Mouse (Mus musculus) adrenal gland, postnatal 14 days (tissue): ENCODE data around the gene Nanog. TPM values are rescaled to one million over a fixed set of nuclear protein-coding genes. Genes with fewer than 3 reads are reported as not detected.
"Not testable (repeated sequence)": the region's sequence is repeated elsewhere in the genome, so short reads cannot be mapped to it uniquely, and the experiment has no call there.

Experiments
- DNase-seq: peaks from one replicate; pipeline ENCODE4 v3.0.0; 2021; ENCODE audit warnings: mixed read lengths
- total RNA-seq: library from RNA; stranded (reverse); gene quantifications from 2 replicates; pipeline ENCODE4 v1.2.3, GENCODE M21; 2021

The Nanog gene
- total RNA-seq, 1 experiment from 2014 or later = not detected

DNA sequence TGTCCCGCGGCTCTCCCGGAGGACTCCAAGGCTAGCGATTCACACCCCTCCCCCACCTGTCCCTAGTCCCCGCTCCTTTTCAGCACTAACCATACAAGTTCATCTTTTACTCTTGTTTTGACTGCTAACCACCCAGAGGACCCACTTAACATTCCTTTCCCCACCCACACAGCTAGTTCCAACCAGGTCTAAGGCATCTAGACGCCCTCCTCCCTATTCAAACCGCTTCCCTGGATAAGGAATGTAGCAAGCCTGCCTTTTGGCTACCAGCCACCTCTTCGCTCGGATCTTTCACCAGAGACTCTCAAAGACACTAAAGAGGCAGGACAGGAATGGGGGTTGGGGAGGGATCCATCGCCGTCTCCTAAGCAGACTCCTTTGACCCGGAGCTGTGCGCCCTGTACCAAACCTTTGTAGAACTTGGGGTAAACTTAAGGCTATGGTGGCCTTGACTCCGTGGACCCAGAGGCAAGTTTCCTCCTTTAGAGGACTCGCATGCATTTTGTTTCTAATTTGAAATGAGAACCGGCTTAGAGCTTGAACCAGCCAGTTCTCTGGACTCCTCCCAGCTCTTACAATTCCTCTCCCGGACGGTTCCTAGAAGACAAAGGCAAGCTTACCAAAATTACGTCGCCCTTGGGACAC is 4.7 kb upstream of the Nanog start:
- peak; percentile 69 for DNase-seq

GRCm38 (mm10) chr6:122703251-122703650 is 4.0 kb upstream of the Nanog start:
- no peak for DNase-seq

DNA sequence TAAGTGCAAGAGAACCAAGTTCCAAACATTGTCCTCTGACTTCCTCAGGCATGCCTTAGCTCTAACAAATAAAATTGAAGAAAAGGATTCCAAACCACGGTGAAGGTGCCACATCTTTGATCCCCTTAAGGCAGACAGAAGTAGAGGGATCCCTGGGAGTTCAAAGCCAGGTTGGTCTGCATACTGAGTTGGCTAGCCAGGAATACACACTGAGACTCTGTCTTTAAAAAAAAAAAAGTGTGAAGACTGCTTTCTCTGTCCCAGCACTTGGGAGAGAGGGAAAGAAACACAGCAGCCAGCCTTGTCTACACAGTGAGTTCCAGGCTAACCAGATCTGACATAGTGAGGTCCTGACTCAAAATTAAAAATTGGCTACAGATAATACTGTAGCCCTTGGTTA is 3.6 kb upstream of the Nanog start:
- no peak for DNase-seq

- no peak for DNase-seq
Measured at GRCm38 (mm10) chr6:122706337-122706840, 900 bp upstream of the Nanog start.

- no peak for DNase-seq
Measured at GRCm38 (mm10) chr6:122708826-122709225, 1.5 kb downstream of the Nanog start.

GRCm38 (mm10) chr6:122711455-122711854 is 4.2 kb downstream of the Nanog start:
- DNase-seq = no peak

DNA sequence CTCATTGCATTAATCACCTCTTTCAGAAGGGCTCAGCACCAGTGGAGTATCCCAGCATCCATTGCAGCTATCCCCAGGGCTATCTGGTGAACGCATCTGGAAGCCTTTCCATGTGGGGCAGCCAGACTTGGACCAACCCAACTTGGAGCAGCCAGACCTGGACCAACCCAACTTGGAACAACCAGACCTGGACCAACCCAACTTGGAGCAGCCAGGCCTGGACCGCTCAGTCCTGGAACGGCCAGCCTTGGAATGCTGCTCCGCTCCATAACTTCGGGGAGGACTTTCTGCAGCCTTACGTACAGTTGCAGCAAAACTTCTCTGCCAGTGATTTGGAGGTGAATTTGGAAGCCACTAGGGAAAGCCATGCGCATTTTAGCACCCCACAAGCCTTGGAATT is 5.8 kb downstream of the Nanog start:
- peak; percentile 12 for DNase-seq

DNA sequence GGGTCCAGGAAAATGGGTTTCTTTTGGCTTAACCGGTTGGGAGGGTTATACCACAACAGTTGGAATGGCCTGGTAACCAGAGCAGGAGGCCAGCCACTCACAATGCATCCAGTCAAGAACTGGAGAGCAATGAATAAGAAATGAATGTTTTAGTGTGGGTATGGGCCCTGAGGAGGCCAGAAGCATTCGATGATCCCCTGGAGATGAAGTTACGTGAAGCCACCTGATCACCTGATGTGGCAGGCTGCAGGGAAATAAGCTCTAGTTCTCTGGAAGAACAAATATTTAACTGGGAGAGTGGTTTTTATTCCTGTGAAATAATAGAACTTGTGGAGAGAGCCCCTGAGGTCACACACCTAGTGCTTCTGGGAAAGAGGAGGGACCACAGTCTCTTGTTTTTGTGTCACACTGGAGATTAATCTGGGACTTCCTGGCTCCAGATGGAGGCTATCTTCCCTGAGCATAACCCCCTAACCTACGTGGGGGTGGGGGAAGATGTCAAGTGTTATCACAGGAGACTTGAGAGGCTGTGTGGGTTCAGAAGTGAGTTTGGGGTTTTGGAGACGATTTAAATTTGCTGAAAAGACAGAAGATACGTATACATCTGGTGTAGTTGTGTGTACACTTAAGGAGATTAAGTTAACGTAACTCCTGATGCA is 7.5 kb downstream of the Nanog start:
- no peak for DNase-seq

- DNase-seq = no peak
Measured at GRCm38 (mm10) chr6:122715886-122716285, 8.6 kb downstream of the Nanog start.

- not testable (repeated sequence) for DNase-seq
Measured at GRCm38 (mm10) chr6:122718224-122718623, 10.9 kb downstream of the Nanog start.

DNA sequence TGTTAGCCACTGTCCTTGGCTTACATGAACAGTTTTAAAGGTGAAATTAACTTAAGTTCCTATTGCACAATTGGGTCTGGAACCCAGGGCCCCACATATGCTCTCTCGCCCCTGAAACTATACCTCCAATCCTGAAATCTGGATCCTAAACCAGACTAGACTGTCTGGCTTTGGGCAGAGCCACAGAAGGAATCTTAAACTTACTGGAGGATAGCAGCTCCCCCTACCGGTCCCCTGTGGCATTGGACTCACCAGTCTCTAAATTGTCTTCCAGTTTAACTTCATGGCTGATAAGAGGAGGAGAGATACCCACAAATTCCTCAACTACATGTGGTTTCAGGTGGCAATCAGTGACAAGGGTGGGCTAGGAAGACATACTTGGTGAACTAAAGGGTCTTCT is 12.7 kb downstream of the Nanog start:
- peak; percentile 80 for DNase-seq

DNA sequence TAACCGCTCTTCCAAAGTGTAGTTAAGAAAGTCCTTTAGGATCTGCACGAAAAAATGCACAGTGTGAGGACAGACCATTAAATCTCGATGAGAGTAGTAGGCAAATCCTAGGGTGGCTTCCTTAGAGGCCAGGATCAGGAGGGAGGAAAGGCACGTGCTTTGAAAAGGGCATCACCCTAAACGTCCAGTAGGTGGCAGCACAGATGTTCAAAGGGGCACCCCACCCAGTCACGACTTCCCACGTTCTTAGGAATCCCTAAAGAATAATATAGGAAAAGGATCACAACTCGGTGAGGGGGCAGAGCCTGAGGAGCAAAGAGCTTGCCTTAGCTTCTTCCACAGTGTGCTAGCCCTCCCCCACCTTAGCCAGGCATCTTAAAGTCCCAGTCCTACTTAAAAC is 32.7 kb downstream of the Nanog start:
- DNase-seq = peak; percentile 83

DNA sequence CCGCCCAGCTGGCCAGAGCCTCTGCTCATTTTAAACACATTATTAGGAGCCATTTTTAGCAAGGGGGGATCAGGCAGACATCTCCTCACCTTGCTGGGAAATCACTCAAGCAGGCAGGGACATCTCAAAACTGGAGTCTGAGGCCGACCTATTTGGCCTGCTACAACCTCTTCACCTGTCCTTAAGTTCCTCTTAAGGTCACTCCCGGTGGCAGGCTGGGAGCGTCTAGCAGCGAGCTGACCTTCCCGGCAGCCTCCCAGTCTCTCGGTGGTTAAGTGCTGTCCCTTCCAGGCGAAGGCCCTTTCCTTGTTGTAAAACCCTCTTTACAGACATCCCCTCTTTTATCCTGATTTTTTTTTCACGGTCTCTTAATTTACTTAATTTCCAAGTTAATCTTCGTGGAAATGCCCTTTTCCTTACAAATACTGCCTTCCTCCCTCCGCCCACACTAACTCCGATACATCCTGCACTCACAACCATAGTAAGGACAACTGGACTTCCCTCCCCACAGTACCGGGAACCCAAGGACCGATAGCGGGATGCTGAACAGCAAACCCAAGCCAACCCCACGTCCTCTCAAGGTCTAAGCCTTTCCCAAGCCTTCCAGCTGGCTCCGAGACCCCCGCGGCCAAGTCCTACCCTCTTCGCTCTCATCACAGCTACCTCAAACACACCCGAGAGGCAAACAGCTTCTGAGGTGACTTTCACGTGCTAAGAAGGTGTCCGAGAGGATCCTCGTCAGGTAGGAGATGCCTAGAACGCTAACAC is 34.4 kb downstream of the Nanog start:
- DNase-seq = no peak

GRCm38 (mm10) chr6:122742228-122742899 is 35.1 kb downstream of the Nanog start:
- DNase-seq = peak; percentile 12

- no peak for DNase-seq
Measured at GRCm38 (mm10) chr6:122743353-122743752, 36.1 kb downstream of the Nanog start.

GRCm38 (mm10) chr6:122744505-122745249 is 37.4 kb downstream of the Nanog start:
- no peak for DNase-seq

DNA sequence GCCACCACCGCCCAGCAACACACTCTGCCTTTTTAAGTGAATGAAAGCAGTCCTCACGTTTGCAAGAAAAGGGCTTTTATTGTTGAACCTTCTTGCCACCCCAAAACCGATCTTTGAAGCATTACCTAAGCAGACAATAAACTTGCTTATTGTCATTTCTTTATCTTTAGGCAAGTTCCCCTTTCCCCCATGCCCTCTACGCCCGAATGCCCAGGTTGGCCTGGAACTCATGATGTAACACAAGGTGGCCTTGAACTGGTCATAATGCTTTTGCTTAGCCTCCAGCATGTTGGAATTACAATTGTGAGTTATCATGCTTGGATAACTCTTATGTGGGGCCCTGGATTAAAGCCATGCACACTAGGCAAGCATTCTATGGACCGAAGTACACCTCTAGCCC is 43.3 kb downstream of the Nanog start:
- no peak for DNase-seq

DNA sequence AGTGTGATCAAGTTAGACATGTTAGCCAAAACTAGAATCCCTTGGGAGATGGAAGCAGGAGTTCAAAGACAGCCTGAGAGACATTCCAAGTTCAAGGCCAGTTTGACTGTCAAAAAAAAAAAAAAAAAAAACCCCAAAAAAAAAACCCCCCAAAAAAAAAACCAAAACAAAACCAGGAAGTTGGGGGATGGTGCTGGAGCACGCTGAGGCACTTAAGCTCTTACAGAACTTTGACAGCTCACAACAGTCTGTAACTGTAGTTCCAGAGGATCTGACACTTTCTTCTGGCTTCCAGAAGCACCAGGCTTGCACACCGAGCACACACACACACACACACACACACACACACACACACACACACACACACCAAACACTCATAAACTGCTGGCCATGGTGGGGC is 48.6 kb downstream of the Nanog start:
- DNase-seq = no peak

- DNase-seq = peak; percentile 54
Measured at GRCm38 (mm10) chr6:122758732-122759131, 51.4 kb downstream of the Nanog start.

- peak; percentile 52 for DNase-seq
Measured at GRCm38 (mm10) chr6:122761011-122761599, 53.8 kb downstream of the Nanog start.

DNA sequence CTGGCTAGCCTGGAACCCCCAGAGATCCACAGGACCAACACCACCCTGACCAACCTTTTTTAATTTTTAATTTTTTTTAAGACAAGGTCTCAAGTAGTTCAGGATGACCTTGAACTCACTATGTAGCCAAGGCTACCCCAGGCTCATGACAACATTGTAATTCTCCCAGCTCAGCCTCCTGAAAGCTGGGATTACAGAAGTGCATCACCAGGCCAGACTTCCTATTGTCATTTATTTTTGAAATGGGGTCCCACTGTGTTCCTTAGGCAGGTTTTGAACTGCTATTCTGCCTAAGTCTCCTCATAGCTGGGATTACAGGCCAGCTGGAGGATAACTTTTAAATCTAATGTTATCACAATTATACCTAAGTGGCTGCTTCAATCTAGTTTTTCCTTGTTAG is 54.6 kb downstream of the Nanog start:
- no peak for DNase-seq
